Mouse (Mus musculus) c-Kit-negative CD71-positive TER-119-positive erythroid progenitor cells, embryonic 14.5 days (primary cell): Measurements from ENCODE around the gene Dcaf6.
A peak's percentile ranks its signal among the peaks of the same experiment; 100 is the strongest.
"Not testable (repeated sequence)": the region's sequence is repeated elsewhere in the genome, so short reads cannot be mapped to it uniquely, and the experiment has no call there.

ENCODE experiments used
- DNase-seq: peaks from one replicate; pipeline ENCODE4 v3.0.0-alpha.2; 2013; ENCODE audit warnings: low read depth, low spot score

Dcaf6 gene

GRCm38 (mm10) chr1:165421357-165421915 lies 38.8 kb downstream of the Dcaf6 start:
- DNase-seq: no peak

DNA sequence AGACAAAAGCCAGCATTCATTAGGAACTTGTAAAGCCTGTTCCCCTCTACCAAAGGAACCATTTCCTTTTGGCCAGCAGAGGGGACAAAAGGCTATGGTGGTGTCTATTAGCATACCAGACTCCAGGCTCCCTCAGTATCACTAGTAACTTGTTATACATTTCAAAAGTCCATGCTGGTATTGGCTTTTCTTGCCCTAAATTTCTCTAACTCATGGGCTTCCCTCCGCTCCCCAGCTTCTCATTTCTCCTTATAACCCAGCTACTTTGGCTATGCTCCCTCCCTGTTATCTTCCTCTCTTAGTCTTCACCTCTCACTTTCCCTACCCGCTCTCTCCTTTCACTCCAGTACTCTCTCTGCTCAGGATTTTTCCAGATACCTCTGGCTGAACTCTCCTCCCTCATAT lies 63.9 kb downstream of the Dcaf6 start:
- DNase-seq: no peak

- DNase-seq: peak; percentile 84
These were observed 64.3 kb downstream of the Dcaf6 start for GRCm38 (mm10) chr1:165395940-165396339.

DNA sequence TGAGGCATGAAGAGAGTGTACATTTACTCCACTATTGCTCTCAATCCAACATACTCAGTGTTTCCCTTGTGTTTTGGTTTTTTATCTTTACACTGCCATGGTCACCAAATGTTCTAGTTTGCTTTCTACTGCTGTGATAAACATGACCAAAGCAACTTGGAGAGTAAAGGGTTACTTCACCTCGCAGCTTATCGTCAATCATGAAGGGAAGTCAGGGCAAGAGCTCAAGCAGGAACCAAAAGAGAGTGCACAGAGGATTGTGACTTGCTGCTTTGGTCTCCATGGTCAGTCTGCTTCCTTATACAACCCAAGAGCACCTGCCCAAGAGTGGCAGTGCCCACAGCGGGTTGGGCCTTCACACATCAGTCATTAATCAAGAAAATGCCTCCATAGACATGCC lies 65.4 kb downstream of the Dcaf6 start:
- peak; percentile 30 for DNase-seq

- DNase-seq: no peak
These were observed 67.2 kb downstream of the Dcaf6 start for GRCm38 (mm10) chr1:165393033-165393432.

- DNase-seq: peak; percentile 12
These were observed 71.6 kb downstream of the Dcaf6 start for GRCm38 (mm10) chr1:165388716-165389115.

DNA sequence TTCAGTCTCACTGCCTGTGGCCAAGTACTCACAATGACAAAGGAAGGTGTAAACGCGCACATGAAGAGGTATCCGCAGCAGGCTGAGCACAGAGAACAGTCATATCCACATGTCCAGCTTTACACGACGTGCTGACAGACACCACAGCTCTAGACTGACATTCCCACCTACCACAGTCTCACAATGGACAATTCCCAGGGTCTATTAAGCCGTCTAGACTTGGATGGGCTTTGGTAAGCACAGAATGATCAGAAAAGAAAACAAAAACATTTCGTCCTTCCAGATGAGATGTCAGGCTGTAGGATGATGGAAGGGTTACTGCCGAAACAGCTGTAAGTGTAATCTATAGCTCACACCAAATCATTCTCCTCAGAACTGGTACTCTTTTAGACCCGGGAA lies 73.8 kb downstream of the Dcaf6 start:
- no peak for DNase-seq

DNA sequence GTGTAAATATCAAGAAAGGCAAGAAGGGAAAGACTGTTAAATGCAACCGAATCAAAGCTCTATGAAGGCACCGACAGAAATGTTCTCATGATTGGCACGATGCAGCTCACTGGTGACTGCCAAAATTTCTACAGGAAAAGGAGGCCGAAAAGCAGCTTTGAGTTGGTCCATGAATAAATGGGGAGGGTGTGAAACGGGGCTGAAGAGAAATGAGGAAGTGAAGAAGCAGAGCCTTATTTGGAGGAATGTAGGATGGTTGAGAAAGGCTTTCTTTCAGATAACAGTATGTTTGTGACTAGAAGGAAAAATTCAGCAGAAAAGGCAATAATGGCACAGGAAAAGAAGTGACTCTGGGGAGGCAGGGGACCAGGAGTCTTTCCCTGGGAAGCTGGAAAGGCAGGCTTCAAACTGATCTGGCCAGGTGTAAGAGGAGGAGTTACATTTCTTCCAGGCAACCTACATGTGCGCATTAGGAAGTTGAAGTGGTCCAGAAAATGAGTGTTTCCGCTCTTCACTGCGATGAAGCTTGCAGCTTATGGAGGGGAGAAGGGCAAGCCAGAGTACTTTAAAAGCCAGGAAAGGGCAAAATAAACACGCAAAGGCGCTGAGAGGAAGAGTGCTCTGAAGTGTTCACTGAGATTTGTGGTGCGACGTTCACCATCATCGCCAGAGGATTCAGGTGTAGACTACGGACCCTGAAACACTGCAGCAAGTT lies 74.3 kb downstream of the Dcaf6 start:
- DNase-seq: no peak

GRCm38 (mm10) chr1:165373839-165374238 lies 86.4 kb downstream of the Dcaf6 start:
- no peak for DNase-seq

- no peak for DNase-seq
These were observed 89.3 kb downstream of the Dcaf6 start for GRCm38 (mm10) chr1:165370990-165371389.

DNA sequence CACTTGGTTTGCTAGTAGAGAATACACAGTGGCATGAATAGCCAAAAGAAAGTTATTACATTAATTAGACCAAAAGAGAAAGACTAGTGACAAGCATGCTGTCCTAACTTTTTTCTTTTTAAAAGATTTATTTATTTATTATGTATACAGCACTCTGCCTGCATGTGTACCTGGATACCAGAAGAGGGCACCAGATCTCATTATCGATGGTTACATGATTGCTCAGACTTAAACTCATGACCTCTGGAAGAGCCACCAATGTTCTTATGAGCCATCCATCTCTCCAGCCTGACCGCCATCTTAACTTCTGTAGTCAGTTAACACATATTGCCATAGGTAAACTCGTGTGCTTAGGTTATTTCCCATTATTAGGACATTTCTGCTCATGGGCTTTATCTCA lies 95.2 kb downstream of the Dcaf6 start:
- peak; percentile 5 for DNase-seq

DNA sequence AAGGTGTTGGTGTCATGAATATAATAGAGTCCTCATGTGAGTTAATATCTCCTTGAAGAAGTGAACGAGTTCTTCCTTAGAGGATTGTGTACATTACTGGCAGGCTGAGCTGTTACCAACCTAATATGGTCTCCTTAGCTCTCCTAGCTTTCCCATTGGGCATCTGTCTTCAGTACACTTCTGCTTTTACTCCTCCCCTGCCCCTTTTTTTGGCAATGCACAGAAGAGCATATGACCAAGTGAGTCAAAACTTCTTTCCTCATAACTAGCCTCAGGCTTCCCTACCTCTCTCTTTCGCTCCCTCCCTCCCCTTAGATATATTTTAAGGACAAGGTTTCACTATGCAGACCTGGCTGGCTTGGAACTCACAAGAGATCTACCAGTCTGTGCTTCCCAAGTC lies 97.0 kb downstream of the Dcaf6 start:
- DNase-seq: no peak

DNA sequence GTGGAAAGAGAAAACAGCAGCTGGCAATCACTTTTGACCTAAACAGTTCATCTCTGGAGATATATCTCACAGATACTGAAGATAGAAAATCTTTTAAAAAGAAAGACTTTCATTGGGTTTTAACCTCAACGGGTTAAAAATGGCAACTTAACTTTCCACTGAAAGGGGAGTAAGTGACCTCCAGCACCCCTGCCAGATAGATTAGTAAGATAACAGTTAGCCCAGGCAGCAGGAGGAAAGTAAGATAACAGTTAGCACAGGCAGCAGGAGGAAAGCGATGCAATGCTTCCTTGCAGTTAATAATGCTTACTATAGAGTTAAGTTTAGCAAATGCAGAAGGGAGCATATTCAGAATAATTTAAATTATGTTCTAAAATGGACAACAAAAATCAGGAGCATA lies 103.9 kb downstream of the Dcaf6 start:
- no peak for DNase-seq

- DNase-seq: no peak
These were observed 111.6 kb downstream of the Dcaf6 start for GRCm38 (mm10) chr1:165348627-165349026.

DNA sequence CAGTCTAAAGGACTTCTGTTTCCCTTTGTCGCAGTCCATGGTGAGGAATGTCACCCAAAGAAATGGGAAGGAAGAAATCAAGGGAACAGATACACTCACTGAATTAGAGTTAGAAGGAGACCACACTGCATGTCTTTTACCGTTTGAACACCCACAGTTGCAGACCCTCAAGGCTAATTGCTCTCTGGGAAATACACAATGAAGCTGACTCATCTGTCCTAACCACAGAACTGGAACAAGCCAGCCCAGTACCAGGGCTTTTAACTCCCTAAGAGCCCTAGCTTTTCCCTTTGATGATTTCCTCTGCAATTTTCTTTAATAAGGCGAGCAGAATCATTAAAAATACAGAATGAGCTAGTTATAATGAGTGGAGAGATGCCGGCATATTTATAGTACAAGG lies 115.8 kb downstream of the Dcaf6 start:
- no peak for DNase-seq

DNA sequence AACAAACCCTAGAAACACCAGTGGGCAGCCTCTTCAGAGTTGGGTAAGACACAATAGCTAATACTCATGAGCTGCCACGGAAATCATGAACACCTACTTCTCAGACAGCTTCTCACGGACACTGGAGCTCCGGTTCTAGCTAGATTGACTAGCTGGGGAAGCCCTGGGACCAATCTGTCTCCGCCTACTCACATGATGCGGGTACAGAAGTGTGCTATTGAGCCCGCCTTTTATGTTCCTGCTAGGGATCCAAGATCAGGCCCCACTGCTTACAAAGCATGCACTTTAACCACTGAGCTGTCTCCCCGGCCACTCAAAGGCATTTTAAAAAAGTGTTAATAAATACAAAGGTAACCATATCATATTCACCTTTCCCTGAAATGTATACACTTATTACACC lies 118.1 kb downstream of the Dcaf6 start:
- DNase-seq: no peak

- DNase-seq: no peak
These were observed 127.5 kb downstream of the Dcaf6 start for GRCm38 (mm10) chr1:165332797-165333196.

DNA sequence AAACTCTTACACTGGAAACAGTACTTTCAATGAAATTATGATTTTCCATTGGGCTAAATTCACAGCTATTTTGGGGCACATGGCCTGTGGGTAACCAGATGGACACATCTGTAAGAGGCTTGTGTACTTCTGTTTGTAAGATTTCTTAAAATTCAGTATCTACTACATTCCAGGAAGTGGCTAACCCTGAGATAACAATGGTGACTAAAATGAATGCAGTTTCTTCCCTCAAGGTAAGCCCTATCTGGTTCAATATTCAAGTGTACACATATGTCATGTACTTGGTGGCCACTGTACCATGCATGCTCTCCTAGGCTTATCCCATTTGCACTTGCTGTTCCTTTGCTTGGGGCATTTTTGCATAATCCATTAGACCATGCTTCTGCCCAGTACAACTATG lies 129.4 kb downstream of the Dcaf6 start:
- no peak for DNase-seq

- DNase-seq: not testable (repeated sequence)
These were observed 131.6 kb downstream of the Dcaf6 start for GRCm38 (mm10) chr1:165328384-165329289.

- DNase-seq: no peak
These were observed 132.4 kb downstream of the Dcaf6 start for GRCm38 (mm10) chr1:165327831-165328230.

- no peak for DNase-seq
These were observed 132.9 kb downstream of the Dcaf6 start for GRCm38 (mm10) chr1:165327370-165327769.

DNA sequence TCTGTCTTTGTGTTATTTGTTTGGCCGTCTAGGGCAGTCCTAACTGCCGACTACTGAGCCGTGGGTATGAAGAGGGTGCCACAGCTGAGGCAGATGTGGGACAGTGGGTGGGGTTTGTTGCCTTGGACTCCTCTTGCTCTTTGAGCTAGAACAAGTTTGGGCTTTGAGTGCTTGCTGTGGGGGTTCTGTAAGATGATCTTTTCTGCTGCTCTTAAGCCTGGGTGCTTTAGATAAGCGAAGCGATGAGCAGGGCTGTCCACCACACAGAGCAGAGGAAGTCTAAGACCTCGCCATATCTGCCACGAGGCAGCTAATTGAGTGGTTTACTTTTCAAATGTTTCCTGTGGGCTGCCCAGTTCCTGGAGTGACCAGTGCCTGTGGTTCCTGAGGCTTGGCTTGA lies 137.3 kb downstream of the Dcaf6 start:
- DNase-seq: no peak

DNA sequence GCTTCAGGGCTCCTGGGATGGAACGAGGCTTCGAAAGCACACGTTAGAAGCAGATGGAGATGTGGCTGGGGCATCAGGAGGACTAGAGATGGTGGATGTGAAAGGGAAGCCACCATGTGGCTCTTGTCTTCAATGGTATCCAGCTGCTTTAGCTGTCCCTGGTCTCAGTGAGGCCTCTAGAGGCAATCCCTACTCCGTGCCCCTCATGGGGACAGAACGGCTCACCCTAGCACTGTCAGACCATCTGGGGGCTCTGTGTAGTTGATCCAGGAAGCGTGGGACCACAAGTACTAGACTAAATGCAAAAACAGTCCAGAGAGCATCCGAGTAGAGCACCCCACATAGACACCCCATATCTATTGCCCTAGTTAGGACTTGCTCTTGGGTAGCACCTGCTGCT lies 138.4 kb downstream of the Dcaf6 start:
- DNase-seq: no peak
